Mouse (Mus musculus) heart, embryonic 12.5 days (tissue): ENCODE data around the gene Mgrn1. TPM values are rescaled to one million over a fixed set of nuclear protein-coding genes. Genes with fewer than 3 reads are reported as not detected.

Source experiments
- ATAC-seq: fragments of 200-750 bp; cut with Nextera tagmentation; 2 replicates; pipeline ENCODE4 v1.8.0; 2017; ENCODE audit warnings: moderate TSS enrichment, moderate library complexity; ENCODE audit not compliant: insufficient number of reproducible peaks, low FRiP score
- H3K27ac ChIP-seq: fragments of 300-500 bp; sonication (generic); 2 replicates; pipeline ENCODE4 v1.5.1; 2016; ENCODE audit warnings: mild to moderate bottlenecking, moderate library complexity; ENCODE audit not compliant: poor library complexity, severe bottlenecking
- H3K27me3 ChIP-seq: fragments of 300-500 bp; sonication (generic); replicated peaks from 2 replicates; pipeline ENCODE4 v1.6.1; 2016; ENCODE audit warnings: mild to moderate bottlenecking, moderate library complexity
- H3K36me3 ChIP-seq: fragments of 300-500 bp; sonication (generic); 2 replicates; pipeline ENCODE4 v1.6.1; 2016; ENCODE audit warnings: mild to moderate bottlenecking, moderate library complexity
- H3K4me1 ChIP-seq: fragments of 300-500 bp; sonication (generic); replicated peaks from 2 replicates; pipeline ENCODE4 v1.6.1; 2016; ENCODE audit warnings: mild to moderate bottlenecking
- H3K4me2 ChIP-seq: fragments of 300-500 bp; sonication (generic); 2 replicates; pipeline ENCODE4 v1.6.1; 2016; ENCODE audit warnings: mild to moderate bottlenecking, moderate library complexity
- H3K4me3 ChIP-seq: fragments of 300-500 bp; sonication (generic); 2 replicates; pipeline ENCODE4 v1.5.1; 2016; ENCODE audit warnings: mild to moderate bottlenecking
- H3K9ac ChIP-seq: fragments of 300-500 bp; sonication (generic); 2 replicates; pipeline ENCODE4 v1.6.1; 2016; ENCODE audit warnings: mild to moderate bottlenecking, moderate library complexity
- H3K9me3 ChIP-seq: fragments of 300-500 bp; sonication (generic); replicated peaks from 2 replicates; pipeline ENCODE4 v1.6.1; 2016; ENCODE audit warnings: mild to moderate bottlenecking, moderate library complexity
- WGBS: fragments of 180-500 bp; shearing (Covaris S2); methylation state at CpG from one replicate; pipeline ENCODE4 v1.1.7; 2016; 5-methylcytosine and 5-hydroxymethylcytosine counted together
- polyA plus RNA-seq: library from polyadenylated mRNA; unstranded; fragments of >200 nt; fragmentation: Nextera tagmentation; extraction: Ambion mirVana; gene quantifications from 2 replicates; pipeline ENCODE4 v1.2.1, GENCODE M21; 2016

The Mgrn1 gene
- polyA plus RNA-seq, 1 experiment from 2014 or later, result 114 TPM

DNA sequence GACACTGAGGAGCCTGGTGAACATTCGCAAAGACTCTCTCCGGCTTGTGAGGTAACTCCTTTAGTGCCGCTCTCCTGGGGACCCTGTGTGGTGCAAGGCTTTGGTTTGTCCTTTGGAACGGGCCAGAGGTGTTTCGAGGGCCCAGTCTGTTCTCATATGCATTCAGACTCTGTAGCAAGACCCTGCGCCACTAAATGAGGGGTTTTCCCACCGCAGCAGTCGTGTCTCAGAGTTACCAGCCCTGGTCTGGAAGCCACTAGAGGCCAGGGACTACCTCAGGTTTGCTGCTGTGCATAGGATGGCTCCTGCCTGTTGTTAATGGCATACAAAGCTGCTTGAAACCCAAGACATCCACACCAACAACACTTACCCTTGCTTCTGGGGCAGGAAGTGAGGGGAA lies 24.7 kb downstream of the Mgrn1 start:
- H3K4me2 ChIP-seq, result no peak overlapping the region
- H3K9me3 ChIP-seq, result no peaks in the 10 kb centered on the region
- H3K4me3 ChIP-seq, result no peak overlapping the region
- H3K9ac ChIP-seq, result no peak overlapping the region
- H3K27ac ChIP-seq, result no peak overlapping the region
- WGBS, result 93% methylated on average over 8 of the region's 8 CpGs
- H3K36me3 ChIP-seq, result peaks cover 76% of the 10 kb centered on the region
- ATAC-seq, result no peak
- H3K27me3 ChIP-seq, result no peaks in the 10 kb centered on the region
- H3K4me1 ChIP-seq, result peaks cover 21% of the 10 kb centered on the region

DNA sequence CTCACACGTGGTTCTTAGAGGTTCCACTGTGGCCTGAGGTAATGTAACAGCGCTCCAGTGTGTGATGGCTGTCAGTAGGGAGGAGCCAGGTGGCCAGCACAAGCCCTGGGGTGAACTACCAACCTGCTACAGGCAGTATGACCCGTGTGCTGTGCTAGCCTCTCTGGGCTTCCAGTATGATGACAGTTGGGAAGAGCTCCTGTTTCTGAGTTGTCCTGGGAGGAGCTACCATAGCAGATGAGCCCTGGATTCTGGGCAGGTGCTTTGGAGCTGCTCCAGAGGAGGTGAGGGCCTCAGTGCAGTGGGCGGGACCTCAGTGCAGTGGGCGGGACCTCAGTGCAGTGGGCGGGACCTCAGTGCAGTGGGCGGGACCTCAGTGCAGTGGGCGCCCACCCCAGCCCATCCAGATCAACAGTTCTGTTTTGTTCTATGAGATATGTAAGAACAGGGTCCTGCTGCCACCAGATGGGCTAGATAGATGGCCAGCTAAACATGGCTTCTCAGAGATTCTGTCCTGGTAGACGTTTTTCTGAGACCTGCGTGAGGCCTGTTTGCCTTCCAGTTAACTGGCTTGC lies 26.1 kb downstream of the Mgrn1 start:
- no peak overlapping the region for H3K9ac ChIP-seq
- H3K4me1 ChIP-seq, result peaks cover 23% of the 10 kb centered on the region
- H3K9me3 ChIP-seq, result no peaks in the 10 kb centered on the region
- WGBS, result 76% methylated on average over 10 of the region's 10 CpGs
- H3K36me3 ChIP-seq, result peaks cover 87% of the 10 kb centered on the region
- no peak overlapping the region for H3K4me3 ChIP-seq
- H3K4me2 ChIP-seq, result no peak overlapping the region
- H3K27ac ChIP-seq, result no peak overlapping the region
- no peak for ATAC-seq
- H3K27me3 ChIP-seq, result no peaks in the 10 kb centered on the region

DNA sequence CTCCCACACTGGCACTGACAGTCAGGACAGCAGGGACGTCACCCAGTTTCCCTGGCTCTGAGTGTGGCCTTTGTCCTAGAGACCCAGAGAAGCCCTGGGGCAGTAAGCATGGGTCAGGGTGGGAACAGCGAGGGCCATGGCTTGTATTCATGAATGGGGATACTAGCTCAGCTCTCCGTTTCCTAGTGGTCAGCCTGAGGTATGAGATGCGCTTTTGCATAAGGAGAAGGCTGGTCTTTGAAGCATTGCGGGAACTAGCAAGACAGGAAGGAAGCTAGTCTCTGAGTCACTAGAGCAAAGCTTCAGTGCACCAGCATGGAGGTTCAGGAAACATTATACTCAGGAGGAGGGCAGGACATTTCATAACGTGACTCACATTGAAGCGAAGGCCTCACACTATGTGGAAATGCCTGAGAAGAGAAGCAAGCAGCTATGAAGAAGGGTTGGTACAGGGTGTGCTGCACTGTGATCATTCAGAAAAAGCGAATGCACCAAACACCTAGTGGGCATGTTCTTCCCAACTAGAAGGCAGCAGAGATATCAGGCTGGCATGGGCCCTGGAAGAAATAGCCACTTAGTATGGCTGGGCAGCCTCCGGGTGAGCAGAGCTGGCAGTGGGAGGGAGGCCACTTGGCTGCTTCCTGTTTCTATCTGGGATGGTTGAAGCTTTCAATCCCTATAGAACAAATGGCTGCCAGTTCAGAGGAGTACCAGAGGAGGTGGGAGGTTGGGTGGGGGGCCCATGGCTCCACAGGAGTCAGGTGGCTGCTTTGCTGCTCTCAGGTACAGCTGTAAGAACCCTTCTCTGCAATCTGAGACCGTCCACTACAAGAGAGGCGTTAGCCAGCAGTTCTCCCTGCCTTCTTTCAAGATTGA lies 27.1 kb downstream of the Mgrn1 start:
- H3K4me2 ChIP-seq, result peak overlapping the region; percentile 22; the same call in 1 of the 2 replicates

DNA sequence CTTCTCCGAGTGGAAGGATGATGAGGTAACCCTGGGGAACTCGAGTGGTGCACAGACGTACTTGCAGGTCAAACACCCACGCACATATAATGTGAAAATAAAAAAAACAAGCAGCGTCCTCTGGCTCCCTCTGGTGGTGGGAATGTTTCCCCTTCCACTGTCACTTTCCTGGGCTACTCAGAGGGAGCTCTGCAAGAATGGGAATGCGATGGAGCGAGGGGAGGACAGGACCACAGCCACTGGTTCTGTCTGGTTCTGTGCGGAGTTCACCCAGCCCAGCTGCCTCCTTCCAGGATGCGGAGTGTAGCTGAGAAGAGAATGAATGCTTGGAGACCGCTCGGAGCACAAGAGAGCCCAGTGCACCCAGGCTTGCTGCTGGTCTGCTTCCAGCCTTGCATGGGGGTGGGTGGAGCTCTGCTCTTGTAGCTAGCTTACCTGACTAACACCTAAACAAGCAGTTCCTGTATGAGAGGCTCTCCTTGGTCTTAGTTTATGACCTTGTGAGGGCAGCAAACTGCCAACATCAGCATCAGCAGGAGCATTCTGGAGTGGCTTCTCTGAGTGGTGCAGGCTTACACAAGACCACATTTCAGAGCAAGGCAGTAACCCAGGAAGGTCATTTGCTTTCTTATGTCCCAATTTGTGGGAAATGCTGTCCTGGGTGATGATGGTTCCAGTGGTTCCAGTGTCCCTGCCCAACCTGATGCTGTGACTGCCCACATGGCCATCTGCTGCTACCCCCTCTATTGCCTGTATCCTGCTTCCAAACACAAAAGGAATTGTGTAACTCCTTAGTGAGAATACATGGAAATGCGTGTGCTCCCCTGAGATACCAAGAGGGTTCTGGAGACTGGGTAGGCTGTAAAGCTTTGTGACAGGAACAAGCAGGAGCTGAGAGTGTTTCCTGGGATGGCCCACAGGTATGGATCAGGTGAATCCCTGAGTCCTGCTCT lies 28.0 kb downstream of the Mgrn1 start:
- peak overlapping the region; percentile 37; the same call in 1 of the 2 replicates for H3K9ac ChIP-seq
- H3K4me1 ChIP-seq, result peaks cover 23% of the 10 kb centered on the region
- H3K4me2 ChIP-seq, result peak overlapping the region; percentile 22; the same call in 1 of the 2 replicates
- 35% methylated on average over 12 of the region's 12 CpGs for WGBS
- no peaks in the 10 kb centered on the region for H3K9me3 ChIP-seq
- peak overlapping the region; percentile 69 for H3K27ac ChIP-seq
- no peak overlapping the region for H3K4me3 ChIP-seq
- no peaks in the 10 kb centered on the region for H3K27me3 ChIP-seq
- H3K36me3 ChIP-seq, result peaks cover 89% of the 10 kb centered on the region
- peak; percentile 64 for ATAC-seq

More for the DNA sequence above, 27.1 kb downstream of the Mgrn1 start:
- H3K9ac ChIP-seq, result peak overlapping the region; percentile 37; the same call in 1 of the 2 replicates
- no peaks in the 10 kb centered on the region for H3K27me3 ChIP-seq
- H3K4me1 ChIP-seq, result peaks cover 23% of the 10 kb centered on the region
- no peaks in the 10 kb centered on the region for H3K9me3 ChIP-seq
- WGBS, result 59% methylated on average over 11 of the region's 11 CpGs
- H3K27ac ChIP-seq, result peak overlapping the region; percentile 69
- H3K4me3 ChIP-seq, result no peak overlapping the region
- peaks cover 88% of the 10 kb centered on the region for H3K36me3 ChIP-seq
- peak; percentile 15; the same call in 1 of the 2 replicates for ATAC-seq

DNA sequence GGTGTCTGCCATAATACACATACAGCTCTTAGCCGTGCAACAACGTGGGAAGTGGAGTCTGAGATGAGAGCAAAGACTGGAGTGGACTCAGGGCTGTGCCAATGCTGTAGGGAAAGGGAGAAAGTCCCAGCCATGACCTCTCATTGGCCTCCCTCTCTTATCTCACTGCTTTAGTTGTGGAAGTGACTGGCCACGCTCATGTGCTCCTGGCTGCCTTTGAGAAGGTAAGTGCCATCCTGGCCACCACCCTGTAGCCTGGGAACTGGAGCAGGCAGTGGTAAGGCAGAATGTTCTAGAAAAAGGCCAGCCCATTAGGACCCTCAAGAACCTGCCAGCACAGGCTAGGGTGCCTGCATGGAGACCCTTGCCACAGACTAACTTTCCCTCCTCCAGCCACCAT lies 29.9 kb downstream of the Mgrn1 start:
- H3K27ac ChIP-seq, result no peak overlapping the region
- no peak for ATAC-seq
- 49% methylated on average over 3 of the region's 3 CpGs for WGBS
- no peak overlapping the region for H3K4me3 ChIP-seq
- peaks cover 23% of the 10 kb centered on the region for H3K4me1 ChIP-seq
- H3K36me3 ChIP-seq, result peaks cover 89% of the 10 kb centered on the region
- H3K9ac ChIP-seq, result no peak overlapping the region
- no peak overlapping the region for H3K4me2 ChIP-seq
- H3K27me3 ChIP-seq, result no peaks in the 10 kb centered on the region
- no peaks in the 10 kb centered on the region for H3K9me3 ChIP-seq

DNA sequence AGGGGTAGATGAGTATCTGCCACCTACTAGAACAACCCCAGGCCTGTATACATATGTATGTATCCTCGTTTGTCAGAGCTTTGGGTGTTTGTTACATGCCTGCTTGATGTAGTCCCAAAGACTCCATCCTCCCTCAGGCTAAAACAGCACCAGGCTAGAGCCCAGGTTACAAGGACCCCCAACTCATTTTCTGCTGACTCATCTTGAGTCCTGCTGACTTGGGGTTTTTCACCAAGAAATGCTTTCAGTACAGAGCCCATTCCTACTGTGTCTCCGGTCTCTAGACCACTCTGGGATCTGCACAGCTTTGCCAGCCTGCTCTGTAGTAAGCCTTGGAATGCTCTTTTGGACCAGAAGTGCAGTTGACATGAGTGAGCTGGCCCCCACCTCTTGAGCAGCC lies 30.6 kb downstream of the Mgrn1 start:
- no peak overlapping the region for H3K27ac ChIP-seq
- peaks cover 89% of the 10 kb centered on the region for H3K36me3 ChIP-seq
- no peaks in the 10 kb centered on the region for H3K9me3 ChIP-seq
- no peak overlapping the region for H3K9ac ChIP-seq
- ATAC-seq, result no peak
- peaks cover 23% of the 10 kb centered on the region for H3K4me1 ChIP-seq
- no peaks in the 10 kb centered on the region for H3K27me3 ChIP-seq
- H3K4me3 ChIP-seq, result no peak overlapping the region
- 78% methylated on average over 2 of the region's 2 CpGs for WGBS
- H3K4me2 ChIP-seq, result no peak overlapping the region

DNA sequence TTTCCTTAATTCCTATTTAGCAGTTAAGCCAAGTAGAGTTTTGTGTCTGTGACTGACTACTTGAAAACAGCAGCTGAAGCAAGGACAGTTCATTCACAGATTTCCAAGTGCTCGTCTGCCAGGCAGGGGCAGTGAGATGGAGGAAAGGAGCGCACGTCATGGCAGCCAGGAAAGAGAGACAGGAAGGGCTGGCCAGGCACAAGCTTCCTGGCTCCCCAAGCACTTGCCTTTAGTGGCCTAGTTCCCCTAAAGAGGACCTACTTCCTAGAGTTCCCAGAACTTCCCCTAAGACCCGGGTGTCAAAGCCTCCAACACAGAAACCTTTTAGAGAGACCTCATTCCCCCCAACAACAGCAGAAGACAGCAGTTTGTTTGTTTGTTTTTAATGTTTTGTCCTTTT lies 34.5 kb downstream of the Mgrn1 start:
- Histone ChIP-seq H3K4me2 (no peak overlapping the region), H3K36me3 (peaks cover 93% of the 10 kb centered on the region), H3K9me3 (no peaks in the 10 kb centered on the region), H3K4me1 (0 out of 2 replicates have a peak, but pooled peaks cover 4% of the 10 kb centered on the region), H3K27me3 (no peaks in the 10 kb centered on the region), H3K4me3 (no peak overlapping the region), H3K27ac (peak overlapping the region; percentile 35; the same call in 1 of the 2 replicates), H3K9ac (no peak overlapping the region)
- ATAC-seq, result no peak
- 59% methylated on average over 4 of the region's 4 CpGs for WGBS

DNA sequence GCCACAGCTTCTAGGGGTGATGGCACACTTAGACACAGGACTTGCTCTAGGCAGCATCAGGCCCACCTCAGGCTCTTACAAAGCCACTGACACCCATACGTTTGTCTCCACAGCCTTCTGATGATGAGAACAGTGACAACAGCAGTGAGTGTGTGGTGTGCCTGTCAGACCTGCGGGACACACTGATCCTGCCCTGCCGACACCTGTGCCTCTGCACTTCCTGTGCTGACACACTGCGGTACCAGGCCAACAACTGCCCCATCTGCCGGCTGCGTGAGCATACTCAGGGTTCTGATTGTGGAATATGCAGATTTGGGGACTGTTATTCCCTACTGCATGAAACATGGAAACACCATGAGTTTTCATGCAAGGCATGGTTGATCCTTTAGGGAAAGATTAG lies 36.4 kb downstream of the Mgrn1 start:
- H3K4me2 ChIP-seq, result no peak overlapping the region
- WGBS, result 92% methylated on average over 6 of the region's 6 CpGs
- H3K27me3 ChIP-seq, result no peaks in the 10 kb centered on the region
- H3K4me3 ChIP-seq, result no peak overlapping the region
- H3K27ac ChIP-seq, result no peak overlapping the region
- ATAC-seq, result no peak
- H3K36me3 ChIP-seq, result peaks cover 94% of the 10 kb centered on the region
- H3K4me1 ChIP-seq, result no peaks in the 10 kb centered on the region
- H3K9ac ChIP-seq, result no peak overlapping the region
- H3K9me3 ChIP-seq, result no peaks in the 10 kb centered on the region

DNA sequence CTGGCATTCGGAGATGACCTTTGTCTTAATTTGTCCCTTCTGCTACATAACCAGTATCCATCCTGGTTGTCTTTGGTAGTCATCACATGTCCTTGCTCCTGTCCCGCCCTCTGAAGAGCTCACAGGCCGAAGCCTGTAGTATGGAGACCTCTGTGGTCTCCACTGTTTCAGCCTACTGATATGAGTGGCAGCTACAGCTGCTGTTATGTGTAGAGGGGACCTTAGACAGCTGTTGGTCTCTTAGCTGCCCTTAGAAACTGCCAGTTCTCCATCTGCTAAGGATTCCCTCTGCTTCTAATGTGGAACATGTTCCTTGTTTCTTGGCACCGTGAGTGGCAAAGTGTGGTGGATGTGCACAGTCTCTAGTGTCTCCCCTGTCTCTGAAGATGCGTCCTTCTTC lies 37.9 kb downstream of the Mgrn1 start:
- Histone ChIP-seq H3K9me3 (no peaks in the 10 kb centered on the region), H3K36me3 (peaks cover 94% of the 10 kb centered on the region), H3K27ac (no peak overlapping the region), H3K4me2 (no peak overlapping the region), H3K4me1 (no peaks in the 10 kb centered on the region), H3K27me3 (no peaks in the 10 kb centered on the region), H3K9ac (no peak overlapping the region), H3K4me3 (no peak overlapping the region)
- ATAC-seq, result no peak
- WGBS, result 90% methylated on average over 5 of the region's 5 CpGs

DNA sequence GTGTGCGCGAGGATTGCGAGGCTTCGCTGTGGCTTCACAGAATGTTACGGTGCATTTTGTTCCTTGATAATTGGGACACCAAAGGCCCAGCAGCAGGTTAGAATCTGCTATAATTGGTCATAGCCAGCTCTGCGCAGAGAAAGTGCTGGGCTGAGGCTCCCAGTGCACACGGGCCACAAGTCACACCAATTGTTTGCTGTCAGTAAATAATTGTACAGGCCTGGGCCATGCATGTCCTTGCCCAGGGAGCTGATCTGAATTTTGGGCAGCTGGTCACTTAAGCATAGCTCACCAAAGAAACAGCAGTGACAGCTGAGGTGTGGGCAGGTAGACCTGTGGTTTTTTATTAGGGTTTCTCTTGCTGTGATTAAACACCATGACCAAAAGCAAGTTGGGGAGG lies 41.9 kb downstream of the Mgrn1 start:
- no peaks in the 10 kb centered on the region for H3K27me3 ChIP-seq
- H3K27ac ChIP-seq, result no peak overlapping the region
- peaks cover 96% of the 10 kb centered on the region for H3K36me3 ChIP-seq
- H3K9ac ChIP-seq, result no peak overlapping the region
- H3K4me3 ChIP-seq, result no peak overlapping the region
- no peaks in the 10 kb centered on the region for H3K9me3 ChIP-seq
- H3K4me2 ChIP-seq, result no peak overlapping the region
- 96% methylated on average over 7 of the region's 7 CpGs for WGBS
- peaks cover 9% of the 10 kb centered on the region for H3K4me1 ChIP-seq
- no peak for ATAC-seq

DNA sequence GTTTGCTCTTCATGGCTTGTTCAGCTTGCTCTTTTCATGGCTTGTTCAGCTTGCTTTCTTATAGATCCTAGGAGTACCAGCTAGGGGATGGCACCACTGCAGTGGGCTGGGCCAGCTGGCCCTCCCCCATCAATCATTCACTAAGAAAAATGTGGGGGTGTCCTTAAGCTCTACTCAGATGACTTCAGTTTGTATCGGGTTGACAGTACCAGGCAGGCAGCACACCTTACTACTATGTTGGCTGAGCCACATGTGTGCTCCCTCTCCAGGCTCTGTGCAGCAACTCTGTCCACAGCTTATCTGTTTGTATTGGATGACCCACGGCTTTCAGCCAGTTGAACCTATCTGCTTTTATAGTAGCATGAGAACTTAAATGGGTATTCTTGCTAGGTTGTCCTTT lies 42.4 kb downstream of the Mgrn1 start:
- WGBS, result 61% methylated on average over 2 of the region's 2 CpGs
- H3K9ac ChIP-seq, result no peak overlapping the region
- ATAC-seq, result no peak

More for the DNA sequence above, 42.4 kb downstream of the Mgrn1 start:
- no peaks in the 10 kb centered on the region for H3K9me3 ChIP-seq
- H3K27me3 ChIP-seq, result no peaks in the 10 kb centered on the region
- H3K4me3 ChIP-seq, result no peak overlapping the region
- H3K4me2 ChIP-seq, result no peak overlapping the region
- no peak overlapping the region for H3K27ac ChIP-seq
- peaks cover 96% of the 10 kb centered on the region for H3K36me3 ChIP-seq
- H3K4me1 ChIP-seq, result peaks cover 10% of the 10 kb centered on the region
